In genomic region chr10:67702783-67703455, GRCm38 (mm10) we compare ENCODE assay signal across 12 mouse cellular contexts.
A peak's percentile ranks its signal among the peaks of the same experiment; 100 is the strongest.
DNase-seq lines count a peak whose midpoint lies in the region; ATAC-seq and TF ChIP-seq lines count a peak whose summit lies in the region.
"Had no signal": no experiment of that assay in that cellular context is flagged by ENCODE, and none has a peak within 500 bp of the region (broad histone marks: within the 10 kb centered on the region; RNA-seq: fewer than 3 reads in every experiment).

No protein-coding gene starts in this region.

- peak; percentile 23 to 36 for DNase-seq in lung, adult 18-20 months
- DNase-seq in lung, adult 2 months: no peak
- DNase-seq in heart, adult 8-10 months (ENCODE audit: low spot score): peak; percentile 73
- peak; percentile 50 for DNase-seq in lung, embryonic 14.5 days
- peak; percentile 47 for DNase-seq in skeletal muscle tissue, adult 2 months (ENCODE audit: low read depth, low spot score)
- no peak for DNase-seq in thymus, postnatal 0 days (ENCODE audit: low spot score)
- no peak for DNase-seq in adrenal gland, adult 8-10 months
- DNase-seq: cerebellum, adult 9-11 months; kidney, postnatal 14 days; thymus, postnatal 25 days had no signal

- no peaks in the 10 kb centered on the region; the same call in 1 of the 2 replicates for H3K4me1 ChIP-seq in lung, adult 2 months (ENCODE audit: control insufficient read depth, insufficient read depth, low read length)
- H3K4me1 ChIP-seq in lung, embryonic 14.5 days (ENCODE audit: insufficient read depth): no peaks in the 10 kb centered on the region
- H3K4me1 ChIP-seq in kidney, embryonic 14.5 days (ENCODE audit: control insufficient read depth, insufficient read depth, low read length): no peaks in the 10 kb centered on the region

- no peaks in the 10 kb centered on the region for H3K27me3 ChIP-seq in lung, embryonic 14.5 days (ENCODE audit: insufficient read depth, low read length)
- H3K27me3 ChIP-seq in kidney, embryonic 14.5 days (ENCODE audit: control insufficient read depth, insufficient read depth, low read length): no peaks in the 10 kb centered on the region

- no peak overlapping the region for H3K27ac ChIP-seq in lung, embryonic 14.5 days (ENCODE audit: low read depth)
- no peak overlapping the region for H3K27ac ChIP-seq in kidney, embryonic 14.5 days (ENCODE audit: low read depth, low read length)
- H3K27ac ChIP-seq: hindbrain, postnatal 0 days had no signal

- no peak for TF ChIP-seq POLR2A in lung, adult 2 months (IDR thresholded peaks at IDR 0.05; ENCODE audit: borderline replicate concordance, extremely low read depth, low read depth, low read length)

- H3K9me3 ChIP-seq in lung, embryonic 14.5 days (ENCODE audit: low read depth, low read length): no peaks in the 10 kb centered on the region
- no peaks in the 10 kb centered on the region for H3K9me3 ChIP-seq in kidney, embryonic 14.5 days (ENCODE audit: control insufficient read depth, low read length)

- H3K4me3 ChIP-seq in lung, adult 2 months (replicated peaks; ENCODE audit: extremely low read depth, low read depth, low read length): no peak overlapping the region
- no peak overlapping the region for H3K4me3 ChIP-seq in lung, embryonic 14.5 days (ENCODE audit: low read depth, low read length)
- H3K4me3 ChIP-seq in kidney, embryonic 14.5 days (ENCODE audit: low read length): no peak overlapping the region

- TF ChIP-seq CTCF in lung, adult 2 months (IDR thresholded peaks at IDR 0.05; ENCODE audit: insufficient read depth, low read length): no peak
- no peak for TF ChIP-seq CTCF in lung, embryonic 14.5 days (IDR thresholded peaks at IDR 0.05; ENCODE audit: low read depth)

- ATAC-seq in lung, embryonic 14.5 days (ENCODE audit: insufficient read depth): no peak
- ATAC-seq in kidney, embryonic 14.5 days (ENCODE audit: low FRiP score, low TSS enrichment): no peak
- ATAC-seq: hindbrain, postnatal 0 days had no signal

- no peaks in the 10 kb centered on the region for H3K36me3 ChIP-seq in lung, embryonic 14.5 days (ENCODE audit: insufficient read depth)
- no peaks in the 10 kb centered on the region for H3K36me3 ChIP-seq in kidney, embryonic 14.5 days (ENCODE audit: control insufficient read depth, insufficient read depth, low read length)

- H3K9ac ChIP-seq in lung, embryonic 14.5 days: no peak overlapping the region
- no peak overlapping the region for H3K9ac ChIP-seq in kidney, embryonic 14.5 days (ENCODE audit: low read depth, low read length)

- H3K4me2 ChIP-seq in lung, embryonic 14.5 days: no peak overlapping the region
- no peak overlapping the region for H3K4me2 ChIP-seq in kidney, embryonic 14.5 days (replicated peaks; ENCODE audit: low read depth, low read length)

- WGBS in lung, adult 2 months: 39% methylated on average over 9 of the region's 9 CpGs
- WGBS in lung, embryonic 14.5 days: 59% methylated on average over 9 of the region's 9 CpGs
- 55% methylated on average over 9 of the region's 9 CpGs for WGBS in kidney, embryonic 14.5 days

Comparison
In these comparisons a context has a peak if more than half of its experiments do, and no peak if none do; other contexts are left out.
1. DNase-seq: peak in lung, adult 18-20 months (2 of 2), heart, adult 8-10 months (single experiment), lung, embryonic 14.5 days (single experiment) and skeletal muscle tissue, adult 2 months (single experiment); none in lung, adult 2 months (single experiment), thymus, postnatal 0 days (single experiment) and adrenal gland, adult 8-10 months (single experiment).